Mouse (Mus musculus): ENCODE results near the gene Erbin.

The Erbin gene

DNA sequence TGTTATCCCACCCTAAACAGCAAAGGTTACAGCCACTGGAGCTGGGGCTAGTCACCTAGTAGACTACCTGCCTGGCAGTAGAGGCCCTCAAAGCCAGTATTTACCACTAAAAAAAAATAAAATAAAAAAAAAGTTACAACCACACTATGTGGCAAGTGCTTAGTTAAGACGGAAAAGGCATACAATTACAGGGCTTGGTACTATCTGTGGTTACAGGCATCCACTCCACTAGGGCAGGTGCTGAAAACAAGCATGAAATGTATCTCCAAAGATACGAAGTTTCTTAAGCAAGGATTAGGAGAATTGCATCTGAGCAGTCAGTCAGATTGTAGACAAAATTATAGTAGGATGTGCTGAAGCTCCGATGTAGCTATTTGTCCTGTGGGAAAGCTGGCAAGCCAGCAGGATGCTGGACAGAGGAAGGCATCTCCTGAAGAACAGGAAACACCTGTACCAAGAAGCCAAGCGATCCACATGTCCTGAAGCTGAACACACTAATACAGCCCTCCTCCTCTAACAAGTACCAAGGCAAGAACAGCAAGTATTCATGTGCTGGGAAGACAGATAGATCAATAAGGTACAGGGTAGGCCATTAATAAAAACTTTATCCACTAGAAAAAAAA, 6.1 kb downstream of the Erbin start:
- in situ Hi-C loops (cut with MboI, MseI): loop anchor here (10.0 kb wide), 1 partner anchor 1091 kb away; no protein-coding TSS in a partner anchor

- in situ Hi-C loops (cut with MboI, MseI): loop anchor here (10.0 kb wide), 1 partner anchor 1092 kb away; no protein-coding TSS in a partner anchor
These were observed 8.0 kb downstream of the Erbin start for GRCm38 (mm10) chr13:103912351-103912750.

- in situ Hi-C loops (cut with MboI, MseI): loop anchor here (10.0 kb wide), 1 partner anchor 1094 kb away; no protein-coding TSS in a partner anchor
These were observed 9.7 kb downstream of the Erbin start for GRCm38 (mm10) chr13:103910598-103910997.

GRCm38 (mm10) chr13:103909894-103910293, 10.4 kb downstream of the Erbin start:
- in situ Hi-C loops (cut with MboI, MseI): loop anchor here (10.0 kb wide), 1 partner anchor 1095 kb away; no protein-coding TSS in a partner anchor

DNA sequence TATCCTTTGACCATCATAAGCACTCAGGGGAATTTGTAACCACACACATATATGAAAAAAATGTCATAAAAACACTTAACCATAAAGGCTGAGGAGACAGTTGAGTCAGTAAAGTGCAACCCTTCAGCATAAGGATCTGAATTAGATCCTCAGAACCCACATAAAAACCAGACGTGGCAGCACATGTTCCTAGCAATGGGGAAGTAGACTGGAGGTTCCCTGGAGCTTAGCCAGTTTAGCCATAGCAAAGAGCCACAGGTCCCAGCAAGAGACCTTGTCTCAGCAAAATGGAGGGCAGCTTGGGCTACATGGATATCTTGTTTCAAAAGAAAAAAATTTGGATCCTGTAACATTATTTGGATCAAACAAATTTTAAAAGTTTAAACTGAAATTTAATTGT, 20.3 kb downstream of the Erbin start:
- in situ Hi-C loops (cut with MboI, MseI): no loop called here

DNA sequence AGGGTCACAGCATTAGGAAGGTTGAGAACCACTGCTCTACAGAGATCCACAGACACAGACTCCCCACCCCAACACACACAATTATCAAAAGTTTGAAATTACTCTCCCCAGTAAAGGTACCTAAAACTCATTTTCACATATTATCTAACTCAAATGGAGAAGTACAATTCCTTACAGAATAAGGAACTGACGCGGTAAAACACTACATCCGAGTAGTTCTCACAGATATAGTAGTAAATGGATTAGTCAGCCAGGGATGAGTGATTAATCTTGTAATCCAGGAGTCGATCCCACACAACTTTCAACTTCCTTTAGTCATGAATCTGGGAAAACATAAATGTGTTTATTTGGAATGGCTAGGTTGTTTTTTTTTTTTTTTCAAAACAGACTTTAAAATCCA, 22.7 kb downstream of the Erbin start:
- in situ Hi-C loops (cut with MboI, MseI): no loop called here

DNA sequence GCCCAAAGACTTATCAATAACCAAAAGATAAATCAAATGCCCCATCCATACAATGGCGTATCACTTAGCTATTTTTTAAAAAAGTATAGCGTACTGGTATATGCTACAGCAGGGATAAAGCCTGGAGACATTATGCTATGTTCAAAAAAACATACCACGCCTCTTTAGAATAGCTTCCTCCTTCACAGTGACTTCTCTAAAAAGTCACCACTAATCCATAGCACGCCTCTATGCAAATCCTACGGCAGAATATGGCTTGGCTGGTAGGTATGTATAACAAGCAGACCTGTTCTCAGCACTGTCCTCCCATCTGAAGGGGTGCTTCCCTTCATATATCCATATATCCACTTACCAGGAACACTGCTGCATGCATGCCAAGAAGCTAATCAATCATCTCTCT, 27.2 kb downstream of the Erbin start:
- in situ Hi-C loops (cut with MboI, MseI): no loop called here

DNA sequence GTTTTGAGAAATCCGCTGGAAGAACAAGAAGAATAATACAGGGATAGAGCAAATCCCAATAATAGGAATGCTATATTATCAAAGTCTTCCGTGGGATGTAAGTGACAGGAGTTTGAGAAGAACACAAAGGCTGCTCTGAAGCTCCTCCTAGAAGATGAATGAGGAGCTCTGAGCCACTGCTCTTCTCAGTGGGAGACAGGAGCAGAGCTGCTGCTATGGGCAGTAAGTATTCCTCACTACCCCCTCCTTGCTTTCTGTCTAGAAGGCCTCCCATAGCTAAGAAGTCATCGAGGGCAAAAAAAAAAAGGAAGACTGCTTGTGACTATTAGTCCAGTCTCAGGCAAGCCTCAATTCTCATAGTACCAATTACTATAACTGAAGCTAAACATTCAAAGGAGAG, 30.3 kb downstream of the Erbin start:
- in situ Hi-C loops (cut with MboI, MseI): no loop called here

GRCm38 (mm10) chr13:103886503-103886902, 33.8 kb downstream of the Erbin start:
- in situ Hi-C loops (cut with MboI, MseI): loop anchor here (10.0 kb wide), 1 partner anchor 62 kb away; no protein-coding TSS in a partner anchor

- in situ Hi-C loops (cut with MboI, MseI): loop anchor here (10.0 kb wide), 1 partner anchor 56 kb away; no protein-coding TSS in a partner anchor
These were observed 39.1 kb downstream of the Erbin start for GRCm38 (mm10) chr13:103881200-103881599.

DNA sequence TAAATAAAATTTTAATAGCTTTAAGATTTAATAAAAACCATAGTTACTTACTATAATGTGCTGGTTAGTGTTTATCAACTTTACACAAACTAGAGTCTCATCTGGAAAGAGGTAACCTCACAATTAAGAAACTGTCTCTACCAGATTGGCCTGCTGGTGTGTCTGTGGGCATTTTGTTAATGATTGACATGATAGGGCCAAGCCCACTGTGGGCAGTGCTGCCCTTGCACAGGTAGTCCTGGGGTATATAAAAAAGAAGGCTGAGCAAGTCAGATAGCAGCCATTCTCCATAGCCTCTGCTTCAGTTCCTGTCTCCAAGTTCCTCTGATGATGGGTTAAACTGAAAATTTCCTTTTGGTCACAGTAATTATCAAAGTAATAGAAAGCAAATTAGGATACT, 43.6 kb downstream of the Erbin start:
- in situ Hi-C loops (cut with MboI, MseI): no loop called here

- in situ Hi-C loops (cut with MboI, MseI): no loop called here
These were observed 44.3 kb downstream of the Erbin start for GRCm38 (mm10) chr13:103875823-103876514.

- in situ Hi-C loops (cut with MboI, MseI): no loop called here
These were observed 49.5 kb downstream of the Erbin start for GRCm38 (mm10) chr13:103870786-103871185.

DNA sequence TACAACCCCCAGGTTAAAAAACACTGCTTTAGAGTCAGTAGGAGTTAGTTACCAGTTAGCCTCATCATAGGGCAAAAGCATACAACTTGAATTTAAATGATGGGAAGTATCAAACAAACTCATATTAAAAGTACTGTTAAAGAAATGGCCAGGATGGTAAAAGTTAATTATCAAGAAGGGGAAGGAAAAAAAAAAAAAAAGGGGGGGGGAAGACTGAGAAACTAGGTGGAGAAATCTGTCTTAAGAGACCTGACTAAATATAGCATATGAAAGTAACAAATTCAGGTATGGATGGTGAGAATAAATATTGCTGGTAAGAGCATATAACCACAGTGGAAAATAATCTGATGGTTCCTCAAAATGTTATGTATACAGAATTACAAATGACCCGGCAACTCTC, 50.2 kb downstream of the Erbin start:
- in situ Hi-C loops (cut with MboI, MseI): no loop called here

GRCm38 (mm10) chr13:103868875-103869274, 51.4 kb downstream of the Erbin start:
- in situ Hi-C loops (cut with MboI, MseI): no loop called here

DNA sequence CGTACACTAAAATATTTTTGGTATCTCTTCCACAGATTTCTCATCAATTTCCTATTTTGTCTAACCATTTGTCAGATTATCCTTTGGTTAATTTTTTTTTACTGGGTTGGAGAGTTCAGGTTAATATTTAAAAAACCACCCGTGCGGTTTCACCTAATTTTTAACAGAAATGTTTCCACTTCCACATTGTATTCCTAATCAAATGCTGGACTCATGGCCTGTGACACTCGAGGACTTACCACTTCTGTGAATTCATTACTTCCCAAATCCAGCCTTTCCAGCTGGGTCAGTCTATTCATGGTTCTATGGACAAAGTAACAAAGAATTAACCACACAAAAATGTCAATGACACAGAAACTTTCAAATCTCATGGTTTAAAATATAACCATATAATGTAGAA, 58.3 kb downstream of the Erbin start:
- in situ Hi-C loops (cut with MboI, MseI): no loop called here

- in situ Hi-C loops (cut with MboI, MseI): no loop called here
These were observed 61.3 kb downstream of the Erbin start for GRCm38 (mm10) chr13:103859041-103859440.

DNA sequence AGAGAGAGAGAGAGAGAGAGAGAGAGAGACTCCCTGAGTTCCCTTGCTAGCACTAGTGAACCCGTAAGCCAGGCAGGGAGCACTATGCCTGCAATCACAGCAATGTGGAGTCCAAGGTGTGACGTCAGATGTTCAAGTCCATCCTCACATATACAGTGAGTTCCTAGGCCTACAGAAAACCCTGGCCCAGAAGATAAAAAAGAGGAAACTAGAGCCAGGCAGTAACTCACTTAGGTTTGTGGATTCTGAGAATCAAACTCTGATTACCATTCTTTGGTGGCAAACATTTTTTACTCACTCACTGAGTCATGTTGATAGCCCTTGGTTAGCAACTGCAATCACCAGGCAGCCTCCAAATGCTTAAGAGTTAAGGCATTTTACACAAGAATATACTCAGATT, 72.7 kb downstream of the Erbin start:
- in situ Hi-C loops (cut with MboI, MseI): no loop called here

DNA sequence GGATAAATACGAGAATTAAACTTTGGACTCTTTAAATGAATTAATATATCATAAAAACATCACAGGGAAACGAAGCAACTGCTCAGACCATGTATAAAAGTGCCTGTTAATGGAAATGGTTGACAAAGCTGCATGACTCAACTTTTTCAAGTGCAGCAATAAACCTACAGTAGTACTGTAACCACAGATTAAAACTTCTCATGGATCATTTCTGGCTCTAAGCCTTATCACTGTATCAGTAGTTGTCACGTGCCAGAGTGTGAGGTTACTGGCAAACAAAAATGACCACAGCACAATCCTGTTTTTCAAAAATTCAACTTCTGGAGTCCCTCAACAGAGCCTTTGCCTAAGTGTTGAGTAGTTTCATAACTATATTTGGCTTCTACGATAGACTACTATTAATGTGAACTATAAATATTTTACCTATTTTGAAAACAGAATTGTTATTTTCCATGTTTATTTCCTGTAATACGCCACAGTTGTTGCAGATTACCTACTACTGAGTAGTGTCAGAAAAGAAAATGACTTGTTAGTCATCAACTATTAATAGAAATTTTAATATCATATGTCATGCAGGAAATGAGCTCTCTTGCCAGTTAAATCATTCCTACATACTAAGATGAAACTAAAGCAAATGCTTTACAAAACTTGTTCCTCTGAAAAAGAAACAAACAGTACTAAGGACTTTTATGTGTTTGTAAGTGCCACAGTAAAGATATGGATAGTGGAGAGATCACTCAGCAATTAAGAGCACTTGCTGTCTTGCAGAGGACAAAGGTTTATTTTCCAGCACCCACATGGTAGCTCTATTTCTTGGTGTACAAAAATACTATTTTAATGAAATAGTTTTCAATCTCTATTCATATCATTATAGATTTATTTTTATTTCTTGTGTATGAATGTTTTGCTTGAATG, 78.8 kb downstream of the Erbin start:
- in situ Hi-C loops (cut with MboI, MseI): no loop called here

GRCm38 (mm10) chr13:103838619-103839018, 81.7 kb downstream of the Erbin start:
- in situ Hi-C loops (cut with MboI, MseI): no loop called here

GRCm38 (mm10) chr13:103829623-103830135, 90.6 kb downstream of the Erbin start:
- in situ Hi-C loops (cut with MboI, MseI): loop anchor here (10.0 kb wide), 2 partner anchors 55 to 1715 kb away; no protein-coding TSS in a partner anchor

GRCm38 (mm10) chr13:103822270-103822669, 98.0 kb downstream of the Erbin start:
- in situ Hi-C loops (cut with MboI, MseI): loop anchor here (10.0 kb wide), 2 partner anchors 63 to 1707 kb away; no protein-coding TSS in a partner anchor
